Mouse (Mus musculus): ENCODE results near the gene Osgep. TPM values are rescaled to one million over a fixed set of nuclear protein-coding genes. Genes with fewer than 3 reads are reported as not detected.
A peak's percentile ranks its signal among the peaks of the same experiment; 100 is the strongest.
"Not testable (repeated sequence)": the region's sequence is repeated elsewhere in the genome, so short reads cannot be mapped to it uniquely, and the experiment has no call there.

Osgep gene
- 10 to 100 TPM; 67.8 to 70.5 TPM for total RNA-seq (2021)
- polyA plus RNA-seq (2012; rRNA removed), result 84.2 and 89.0 TPM in 2 replicates
- long read RNA-seq, transcript Osgep-202 (11 exons, 3,388 nt), result major isoform, 91 of 109 reads
- long read RNA-seq, partial matches to known transcripts, result 13 of 109 reads
- long read RNA-seq, other reads (novel, unspliced or antisense), result 5 of 109 reads

DNA sequence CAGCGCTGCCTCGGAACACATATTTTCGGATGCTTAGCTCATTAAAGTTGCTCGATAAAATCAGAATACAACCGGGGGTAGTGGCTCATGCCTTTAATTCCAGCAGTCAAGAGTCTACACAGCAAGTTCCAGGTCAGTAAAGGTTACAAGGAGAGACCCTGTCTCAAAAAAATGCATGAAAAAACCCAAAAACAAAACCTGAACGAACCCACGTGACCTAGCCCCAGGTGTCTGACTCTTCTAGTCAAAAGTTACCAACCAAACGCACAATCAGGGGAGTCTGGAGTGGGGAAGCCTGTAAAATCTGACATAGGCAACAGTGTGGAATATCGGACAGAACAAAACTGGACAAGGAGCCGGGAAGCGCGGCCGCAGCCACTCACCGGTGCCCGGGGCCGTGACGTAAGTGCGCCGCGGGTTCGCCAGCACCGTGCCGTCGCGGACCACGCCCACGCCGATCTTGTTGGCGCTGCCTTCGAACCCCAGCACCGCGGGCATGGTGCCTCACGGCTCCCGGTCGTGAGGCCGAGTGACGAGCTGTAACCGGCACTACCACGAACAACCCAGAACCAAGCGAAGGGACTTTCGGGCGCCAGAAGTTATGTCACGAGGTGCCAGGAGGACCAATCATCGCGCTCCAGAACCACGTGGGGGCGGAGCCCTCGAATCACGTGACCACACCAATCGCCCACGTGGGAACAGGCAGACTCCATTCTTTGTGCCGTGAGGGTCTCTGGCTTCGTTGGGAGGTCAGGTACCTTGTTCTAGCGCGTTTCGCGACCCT lies at the start of gene Osgep, which contains the start of gene Apex1:
Gene Osgep, minus strand, starts transcription at position 613 of the 784 bp plus-strand sequence.
Gene Apex1, plus strand, starts transcription at position 688 of the 784 bp plus-strand sequence.
- Histone ChIP-seq H3K27ac (peak within 1 kb of the TSS; percentile 95), H3K4me3 (peak within 1 kb of the TSS; percentile 64), H3K79me2 (replicated peaks; ENCODE audit: control insufficient read depth, insufficient read depth, low read length) (no peaks in the 10 kb centered on the region), H3K9ac (ENCODE audit: low read depth, low read length) (peak within 1 kb of the TSS; percentile 88), H3K36me3 (ENCODE audit: control insufficient read depth, insufficient read depth, low read length) (peaks cover 1% of the 10 kb centered on the region), H3K27me3 (ENCODE audit: control insufficient read depth, insufficient read depth, low read length) (no peaks in the 10 kb centered on the region), H3K4me1 (ENCODE audit: control insufficient read depth, insufficient read depth, low read length) (peaks cover 3% of the 10 kb centered on the region)
- no peak for TF ChIP-seq CTCF (IDR thresholded peaks at IDR 0.05)
- TF ChIP-seq POLR2A (IDR thresholded peaks at IDR 0.05; ENCODE audit: insufficient read depth, low read depth, low read length), result peak; percentile 79
- no peak for TF ChIP-seq EP300 (IDR thresholded peaks at IDR 0.05; ENCODE audit: insufficient read depth, low read depth, low read length)
- WGBS, result under 1% methylated on average over 57 of the region's 57 CpGs
- peak; percentile 94 to 96 for DNase-seq
- intact Hi-C loops (cut with DNase I), result no loop called here

- no peak for TF ChIP-seq CTCF (IDR thresholded peaks at IDR 0.05)
- no peak for TF ChIP-seq EP300 (IDR thresholded peaks at IDR 0.05; ENCODE audit: insufficient read depth, low read depth, low read length)
- no peak for TF ChIP-seq POLR2A (IDR thresholded peaks at IDR 0.05; ENCODE audit: insufficient read depth, low read depth, low read length)
- WGBS, result 50% methylated on average over 4 of the region's 4 CpGs
- Histone ChIP-seq H3K27ac (no peak overlapping the region), H3K4me1 (ENCODE audit: control insufficient read depth, insufficient read depth, low read length) (peaks cover 10% of the 10 kb centered on the region), H3K4me3 (no peak overlapping the region), H3K27me3 (ENCODE audit: control insufficient read depth, insufficient read depth, low read length) (no peaks in the 10 kb centered on the region), H3K9ac (ENCODE audit: low read depth, low read length) (no peak overlapping the region), H3K79me2 (replicated peaks; ENCODE audit: control insufficient read depth, insufficient read depth, low read length) (no peaks in the 10 kb centered on the region), H3K36me3 (ENCODE audit: control insufficient read depth, insufficient read depth, low read length) (no peaks in the 10 kb centered on the region)
- intact Hi-C loops (cut with DNase I), result no loop called here
- no peak for DNase-seq
Measured at GRCm38 (mm10) chr14:50973700-50974099, 49.0 kb upstream of the Osgep start.

DNA sequence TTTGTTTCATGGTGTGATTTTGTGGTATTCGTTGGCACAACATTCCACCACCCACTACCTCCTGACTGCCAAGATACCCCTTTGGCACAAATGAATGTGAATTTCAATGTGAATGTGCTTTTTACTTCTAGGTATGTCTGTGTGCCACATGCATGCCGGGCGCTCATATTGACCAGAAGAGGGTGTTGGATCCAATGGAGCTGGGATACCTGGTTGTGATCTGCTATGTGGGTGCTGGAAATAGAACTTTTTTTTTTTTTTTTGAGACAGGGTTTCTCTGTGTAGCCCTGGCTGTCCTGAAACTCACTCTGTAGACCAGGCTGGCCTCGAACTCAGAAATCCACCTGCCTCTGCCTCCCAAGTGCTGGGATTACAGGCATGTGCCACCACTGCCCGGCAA lies 48.4 kb upstream of the Osgep start:
- DNase-seq; H3K36me3 ChIP-seq (ENCODE audit: control insufficient read depth, insufficient read depth, low read length); H3K9ac ChIP-seq (ENCODE audit: low read depth, low read length); H3K4me3 ChIP-seq; H3K79me2 ChIP-seq (replicated peaks; ENCODE audit: control insufficient read depth, insufficient read depth, low read length); intact Hi-C loops (cut with DNase I); H3K27ac ChIP-seq; H3K27me3 ChIP-seq (ENCODE audit: control insufficient read depth, insufficient read depth, low read length): not testable (repeated sequence)
- WGBS, result 96% methylated on average over 5 of the region's 5 CpGs
- peaks cover 10% of the 10 kb centered on the region for H3K4me1 ChIP-seq (ENCODE audit: control insufficient read depth, insufficient read depth, low read length)

DNA sequence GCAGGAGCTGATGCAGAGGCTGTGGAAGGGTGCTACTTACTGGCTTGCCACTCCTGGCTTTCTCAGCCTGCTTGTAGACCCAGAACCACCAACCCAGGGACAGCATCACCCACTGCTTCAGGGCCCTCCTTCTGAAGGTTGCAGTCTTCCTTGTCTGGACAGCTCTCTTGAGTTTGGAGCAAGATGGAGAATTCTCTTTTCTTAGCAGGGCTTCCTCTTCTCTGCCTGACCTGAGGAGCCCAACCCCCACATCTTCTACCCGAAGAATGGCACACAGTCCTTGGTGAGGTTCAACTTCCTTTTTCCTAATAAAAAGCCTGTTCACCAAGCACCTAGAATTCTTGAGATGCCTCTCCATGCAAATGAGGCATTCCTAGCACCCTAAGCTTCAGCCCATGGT lies 46.1 kb upstream of the Osgep start:
- no peaks in the 10 kb centered on the region for H3K36me3 ChIP-seq (ENCODE audit: control insufficient read depth, insufficient read depth, low read length)
- DNase-seq, result no peak
- no peaks in the 10 kb centered on the region for H3K27me3 ChIP-seq (ENCODE audit: control insufficient read depth, insufficient read depth, low read length)
- no peak overlapping the region for H3K4me3 ChIP-seq
- intact Hi-C loops (cut with DNase I), result no loop called here
- H3K79me2 ChIP-seq (replicated peaks; ENCODE audit: control insufficient read depth, insufficient read depth, low read length), result no peaks in the 10 kb centered on the region
- WGBS, result 57% methylated on average over 1 of the region's 1 CpGs
- TF ChIP-seq CTCF (IDR thresholded peaks at IDR 0.05) (no peak), EP300 (IDR thresholded peaks at IDR 0.05; ENCODE audit: insufficient read depth, low read depth, low read length) (no peak), POLR2A (IDR thresholded peaks at IDR 0.05; ENCODE audit: insufficient read depth, low read depth, low read length) (no peak)
- no peak overlapping the region for H3K27ac ChIP-seq
- peaks cover 5% of the 10 kb centered on the region for H3K4me1 ChIP-seq (ENCODE audit: control insufficient read depth, insufficient read depth, low read length)
- no peak overlapping the region for H3K9ac ChIP-seq (ENCODE audit: low read depth, low read length)

- no peaks in the 10 kb centered on the region for H3K27me3 ChIP-seq (ENCODE audit: control insufficient read depth, insufficient read depth, low read length)
- H3K4me1 ChIP-seq (ENCODE audit: control insufficient read depth, insufficient read depth, low read length), result peaks cover 5% of the 10 kb centered on the region
- intact Hi-C loops (cut with DNase I), result loop anchor here (2.0 kb wide), 1 partner anchor 39 kb away; no protein-coding TSS in a partner anchor
- H3K79me2 ChIP-seq (replicated peaks; ENCODE audit: control insufficient read depth, insufficient read depth, low read length), result no peaks in the 10 kb centered on the region
- WGBS, result 22% methylated on average over 12 of the region's 12 CpGs
- no peak for TF ChIP-seq POLR2A (IDR thresholded peaks at IDR 0.05; ENCODE audit: insufficient read depth, low read depth, low read length)
- TF ChIP-seq CTCF (IDR thresholded peaks at IDR 0.05), result no peak
- no peak for TF ChIP-seq EP300 (IDR thresholded peaks at IDR 0.05; ENCODE audit: insufficient read depth, low read depth, low read length)
- H3K27ac ChIP-seq, result peak overlapping the region; percentile 66
- DNase-seq, result peak; percentile 46 to 51
- H3K9ac ChIP-seq (ENCODE audit: low read depth, low read length), result peak overlapping the region; percentile 12; the same call in 1 of the 2 replicates
- no peak overlapping the region for H3K4me3 ChIP-seq
- no peaks in the 10 kb centered on the region for H3K36me3 ChIP-seq (ENCODE audit: control insufficient read depth, insufficient read depth, low read length)
Measured at GRCm38 (mm10) chr14:50969558-50970544, 45.2 kb upstream of the Osgep start.
